Mouse (Mus musculus): Measurements from ENCODE around the gene Cnnm4. TPM values are rescaled to one million over a fixed set of nuclear protein-coding genes. Genes with fewer than 3 reads are reported as not detected.

Gene Cnnm4
- polyA plus RNA-seq, 1 experiment from 2014 or later: 12.4 TPM

GRCm38 (mm10) chr1:36547981-36548598, 76.7 kb downstream of the Cnnm4 start:
- H3K9me3 ChIP-seq (replicated peaks): no peaks in the 10 kb centered on the region
- peaks cover 65% of the 10 kb centered on the region for H3K4me1 ChIP-seq
- no peak overlapping the region for H3K9ac ChIP-seq
- 32% methylated on average over 9 of the region's 9 CpGs for WGBS
- peak overlapping the region; percentile 77 for H3K27ac ChIP-seq
- no peak overlapping the region for H3K4me3 ChIP-seq (replicated peaks)
- ATAC-seq (replicated peaks; ENCODE audit: low FRiP score): no peak
- no peaks in the 10 kb centered on the region for H3K27me3 ChIP-seq
- peaks cover 58% of the 10 kb centered on the region for H3K36me3 ChIP-seq
- no peak overlapping the region for H3K4me2 ChIP-seq

GRCm38 (mm10) chr1:36548771-36549170, 77.4 kb downstream of the Cnnm4 start:
- 32% methylated on average over 8 of the region's 8 CpGs for WGBS
- peaks cover 65% of the 10 kb centered on the region for H3K36me3 ChIP-seq
- ATAC-seq (replicated peaks; ENCODE audit: low FRiP score): no peak
- H3K9me3 ChIP-seq (replicated peaks): no peaks in the 10 kb centered on the region
- peaks cover 72% of the 10 kb centered on the region for H3K4me1 ChIP-seq
- H3K9ac ChIP-seq: no peak overlapping the region
- H3K4me3 ChIP-seq (replicated peaks): no peak overlapping the region
- H3K27me3 ChIP-seq: no peaks in the 10 kb centered on the region
- peak overlapping the region; percentile 28; the same call in 1 of the 2 replicates for H3K27ac ChIP-seq
- 0 out of 2 replicates have a peak overlapping the region, but pooled peaks have one; percentile 3 for H3K4me2 ChIP-seq

- Histone ChIP-seq H3K27ac (peak overlapping the region; percentile 5; the same call in 1 of the 2 replicates), H3K27me3 (no peaks in the 10 kb centered on the region), H3K4me2 (peak overlapping the region; percentile 3; the same call in 1 of the 2 replicates), H3K4me3 (replicated peaks) (no peak overlapping the region), H3K4me1 (peaks cover 79% of the 10 kb centered on the region), H3K9me3 (replicated peaks) (no peaks in the 10 kb centered on the region), H3K36me3 (peaks cover 66% of the 10 kb centered on the region), H3K9ac (0 out of 2 replicates have a peak overlapping the region, but pooled peaks have one; percentile 14)
- WGBS: 67% methylated on average over 18 of the region's 18 CpGs
- no peak for ATAC-seq (replicated peaks; ENCODE audit: low FRiP score)
Measured at GRCm38 (mm10) chr1:36549491-36549890, 78.1 kb downstream of the Cnnm4 start.

GRCm38 (mm10) chr1:36550075-36550863, 78.8 kb downstream of the Cnnm4 start:
- Histone ChIP-seq H3K9ac (0 out of 2 replicates have a peak overlapping the region, but pooled peaks have one; percentile 14), H3K4me2 (no peak overlapping the region), H3K9me3 (replicated peaks) (no peaks in the 10 kb centered on the region), H3K27me3 (no peaks in the 10 kb centered on the region), H3K4me3 (replicated peaks) (no peak overlapping the region), H3K4me1 (peaks cover 87% of the 10 kb centered on the region), H3K27ac (peak overlapping the region; percentile 5; the same call in 1 of the 2 replicates), H3K36me3 (peaks cover 74% of the 10 kb centered on the region)
- no peak for ATAC-seq (replicated peaks; ENCODE audit: low FRiP score)
- 77% methylated on average over 20 of the region's 20 CpGs for WGBS

GRCm38 (mm10) chr1:36551904-36552303, 80.5 kb downstream of the Cnnm4 start:
- no peaks in the 10 kb centered on the region for H3K9me3 ChIP-seq (replicated peaks)
- ATAC-seq (replicated peaks; ENCODE audit: low FRiP score): no peak
- no peak overlapping the region for H3K9ac ChIP-seq
- H3K4me3 ChIP-seq (replicated peaks): no peak overlapping the region
- 0 out of 2 replicates have a peak overlapping the region, but pooled peaks have one; percentile 38 for H3K27ac ChIP-seq
- no peak overlapping the region for H3K4me2 ChIP-seq
- peaks cover 76% of the 10 kb centered on the region for H3K36me3 ChIP-seq
- no peaks in the 10 kb centered on the region for H3K27me3 ChIP-seq
- WGBS: 87% methylated on average over 17 of the region's 17 CpGs
- peaks cover 81% of the 10 kb centered on the region for H3K4me1 ChIP-seq

- Histone ChIP-seq H3K4me1 (peaks cover 79% of the 10 kb centered on the region), H3K4me2 (no peak overlapping the region), H3K27me3 (no peaks in the 10 kb centered on the region), H3K4me3 (replicated peaks) (no peak overlapping the region), H3K27ac (peak overlapping the region; percentile 38), H3K9me3 (replicated peaks) (no peaks in the 10 kb centered on the region), H3K9ac (0 out of 2 replicates have a peak overlapping the region, but pooled peaks have one; percentile 9), H3K36me3 (peaks cover 76% of the 10 kb centered on the region)
- no peak for ATAC-seq (replicated peaks; ENCODE audit: low FRiP score)
- 72% methylated on average over 16 of the region's 16 CpGs for WGBS
Measured at GRCm38 (mm10) chr1:36552506-36552905, 81.1 kb downstream of the Cnnm4 start.

GRCm38 (mm10) chr1:36554633-36555399, 83.4 kb downstream of the Cnnm4 start:
- H3K36me3 ChIP-seq: peaks cover 57% of the 10 kb centered on the region
- 42% methylated on average over 21 of the region's 21 CpGs for WGBS
- H3K9ac ChIP-seq: peak overlapping the region; percentile 96
- peak overlapping the region; percentile 91 for H3K4me3 ChIP-seq (replicated peaks)
- H3K9me3 ChIP-seq (replicated peaks): no peaks in the 10 kb centered on the region
- H3K27me3 ChIP-seq: no peaks in the 10 kb centered on the region
- H3K4me2 ChIP-seq: peak overlapping the region; percentile 85
- H3K4me1 ChIP-seq: peaks cover 71% of the 10 kb centered on the region
- no peak for ATAC-seq (replicated peaks; ENCODE audit: low FRiP score)
- peak overlapping the region; percentile 100 for H3K27ac ChIP-seq

- Histone ChIP-seq H3K27ac (peak overlapping the region; percentile 100), H3K9me3 (replicated peaks) (no peaks in the 10 kb centered on the region)
- WGBS: under 1% methylated on average over 8 of the region's 8 CpGs
Measured at GRCm38 (mm10) chr1:36555798-36556395, 84.5 kb downstream of the Cnnm4 start.

GRCm38 (mm10) chr1:36556553-36557456, 85.4 kb downstream of the Cnnm4 start:
- H3K9me3 ChIP-seq (replicated peaks): no peaks in the 10 kb centered on the region
- peaks cover 37% of the 10 kb centered on the region for H3K36me3 ChIP-seq
- H3K27me3 ChIP-seq: no peaks in the 10 kb centered on the region
- H3K4me3 ChIP-seq (replicated peaks): peak overlapping the region; percentile 91
- under 1% methylated on average over 52 of the region's 52 CpGs for WGBS
- peak overlapping the region; percentile 100 for H3K27ac ChIP-seq
- H3K4me1 ChIP-seq: peaks cover 76% of the 10 kb centered on the region
- ATAC-seq (replicated peaks; ENCODE audit: low FRiP score): peak; percentile 71
- H3K4me2 ChIP-seq: peak overlapping the region; percentile 85
- H3K9ac ChIP-seq: peak overlapping the region; percentile 96

More at GRCm38 (mm10) chr1:36555798-36556395, 84.5 kb downstream of the Cnnm4 start:
- peak overlapping the region; percentile 96 for H3K9ac ChIP-seq
- no peaks in the 10 kb centered on the region for H3K27me3 ChIP-seq
- ATAC-seq (replicated peaks; ENCODE audit: low FRiP score): no peak
- H3K4me3 ChIP-seq (replicated peaks): peak overlapping the region; percentile 91
- peaks cover 73% of the 10 kb centered on the region for H3K4me1 ChIP-seq
- peaks cover 46% of the 10 kb centered on the region for H3K36me3 ChIP-seq
- H3K4me2 ChIP-seq: peak overlapping the region; percentile 85

- WGBS: under 1% methylated on average over 47 of the region's 48 CpGs
- Histone ChIP-seq H3K4me1 (peaks cover 77% of the 10 kb centered on the region), H3K27ac (peak overlapping the region; percentile 100), H3K9me3 (replicated peaks) (no peaks in the 10 kb centered on the region), H3K4me2 (peak overlapping the region; percentile 85), H3K4me3 (replicated peaks) (peak overlapping the region; percentile 91), H3K36me3 (peaks cover 30% of the 10 kb centered on the region), H3K9ac (peak overlapping the region; percentile 96), H3K27me3 (no peaks in the 10 kb centered on the region)
- ATAC-seq (replicated peaks; ENCODE audit: low FRiP score): peak; percentile 78
Measured at GRCm38 (mm10) chr1:36557457-36558011, 86.1 kb downstream of the Cnnm4 start.
